Mouse (Mus musculus) liver, embryonic 16.5 days (tissue): ENCODE data around the gene Larp6. TPM values are rescaled to one million over a fixed set of nuclear protein-coding genes. Genes with fewer than 3 reads are reported as not detected.

ENCODE experiments used
- ATAC-seq: fragments of 200-750 bp; cut with Nextera tagmentation; 2 replicates; pipeline ENCODE4 v1.8.0; 2017; ENCODE audit warnings: low read depth, mild to moderate bottlenecking, moderate number of reproducible peaks, moderate library complexity
- H3K27ac ChIP-seq: fragments of 300-500 bp; sonication (generic); 2 replicates; pipeline ENCODE4 v1.5.1; 2014; ENCODE audit warnings: mild to moderate bottlenecking, low read length
- H3K27me3 ChIP-seq: fragments of 300-500 bp; sonication (generic); 2 replicates; pipeline ENCODE4 v1.6.1; 2014; ENCODE audit warnings: low read depth, low read length, mixed read lengths; ENCODE audit not compliant: control insufficient read depth, insufficient read depth
- H3K36me3 ChIP-seq: fragments of 300-500 bp; sonication (generic); 2 replicates; pipeline ENCODE4 v1.6.1; 2014; ENCODE audit warnings: mild to moderate bottlenecking; ENCODE audit not compliant: control insufficient read depth, insufficient read depth
- H3K4me1 ChIP-seq: fragments of 300-500 bp; sonication (generic); 2 replicates; pipeline ENCODE4 v1.6.1; 2014; ENCODE audit warnings: low read depth, low read length, mixed read lengths; ENCODE audit not compliant: control insufficient read depth
- H3K4me2 ChIP-seq: fragments of 300-500 bp; sonication (generic); 2 replicates; pipeline ENCODE4 v1.6.1; 2014; ENCODE audit warnings: low read depth, low read length, mixed read lengths
- H3K4me3 ChIP-seq: fragments of 300-500 bp; sonication (generic); 2 replicates; pipeline ENCODE4 v1.5.1; 2014; ENCODE audit warnings: low read depth, mild to moderate bottlenecking, low read length
- H3K9ac ChIP-seq: fragments of 300-500 bp; sonication (generic); 2 replicates; pipeline ENCODE4 v1.6.1; 2014; ENCODE audit warnings: low read depth, low read length
- H3K9me3 ChIP-seq: fragments of 300-500 bp; sonication (generic); replicated peaks from 2 replicates; pipeline ENCODE4 v1.6.1; 2016; ENCODE audit warnings: low read length; ENCODE audit not compliant: control insufficient read depth
- WGBS: fragments of 180-500 bp; shearing (Covaris S2); extraction: QIAGEN DNeasy Blood & Tissue Kit; methylation state at CpG from one replicate; pipeline ENCODE4 v1.1.7; 2014; ENCODE audit not compliant: insufficient replicate concordance; 5-methylcytosine and 5-hydroxymethylcytosine counted together
- polyA plus RNA-seq: library from polyadenylated mRNA; unstranded; fragments of >200 nt; fragmentation: Nextera tagmentation; extraction: Ambion mirVana; gene quantifications from 2 replicates; pipeline ENCODE4 v1.2.1, GENCODE M21; 2015

The Larp6 gene
- polyA plus RNA-seq, 1 experiment from 2014 or later, result 0.05 TPM

GRCm38 (mm10) chr9:60759436-60760007, 46.7 kb downstream of the Larp6 start:
- no peak overlapping the region for H3K9ac ChIP-seq
- H3K9me3 ChIP-seq, result no peaks in the 10 kb centered on the region
- no peaks in the 10 kb centered on the region for H3K4me1 ChIP-seq
- ATAC-seq, result no peak
- no peaks in the 10 kb centered on the region for H3K36me3 ChIP-seq
- no peak overlapping the region for H3K27ac ChIP-seq
- 52% methylated on average over 10 of the region's 10 CpGs for WGBS
- H3K4me2 ChIP-seq, result no peak overlapping the region
- no peak overlapping the region for H3K4me3 ChIP-seq
- H3K27me3 ChIP-seq, result no peaks in the 10 kb centered on the region

- Histone ChIP-seq H3K4me1 (no peaks in the 10 kb centered on the region), H3K9ac (no peak overlapping the region), H3K27ac (no peak overlapping the region), H3K9me3 (no peaks in the 10 kb centered on the region), H3K36me3 (no peaks in the 10 kb centered on the region), H3K27me3 (no peaks in the 10 kb centered on the region), H3K4me2 (no peak overlapping the region), H3K4me3 (no peak overlapping the region)
- ATAC-seq, result no peak
- WGBS, result 16% methylated on average over 2 of the region's 2 CpGs
These were observed 52.4 kb downstream of the Larp6 start for GRCm38 (mm10) chr9:60765181-60765580.

- no peak for ATAC-seq
- WGBS, result 72% methylated on average over 9 of the region's 9 CpGs
- H3K4me3 ChIP-seq, result no peak overlapping the region
These were observed 55.6 kb downstream of the Larp6 start for GRCm38 (mm10) chr9:60768393-60768792.

GRCm38 (mm10) chr9:60769711-60770111, 56.9 kb downstream of the Larp6 start:
- WGBS, result 20% methylated on average over 6 of the region's 6 CpGs
- ATAC-seq, result no peak
- no peak overlapping the region for H3K4me3 ChIP-seq

More at GRCm38 (mm10) chr9:60768393-60768792, 55.6 kb downstream of the Larp6 start:
- no peaks in the 10 kb centered on the region for H3K4me1 ChIP-seq
- no peaks in the 10 kb centered on the region for H3K9me3 ChIP-seq
- H3K36me3 ChIP-seq, result no peaks in the 10 kb centered on the region
- H3K4me2 ChIP-seq, result no peak overlapping the region
- no peak overlapping the region for H3K9ac ChIP-seq
- no peaks in the 10 kb centered on the region for H3K27me3 ChIP-seq
- H3K27ac ChIP-seq, result no peak overlapping the region

GRCm38 (mm10) chr9:60773713-60774112, 60.9 kb downstream of the Larp6 start:
- no peaks in the 10 kb centered on the region for H3K4me1 ChIP-seq
- H3K36me3 ChIP-seq, result no peaks in the 10 kb centered on the region
- ATAC-seq, result no peak
- no peaks in the 10 kb centered on the region for H3K27me3 ChIP-seq
- no peak overlapping the region for H3K4me3 ChIP-seq
- 45% methylated on average over 2 of the region's 2 CpGs for WGBS
- H3K27ac ChIP-seq, result no peak overlapping the region
- no peak overlapping the region for H3K4me2 ChIP-seq
- H3K9ac ChIP-seq, result no peak overlapping the region
- H3K9me3 ChIP-seq, result no peaks in the 10 kb centered on the region

More at GRCm38 (mm10) chr9:60769711-60770111, 56.9 kb downstream of the Larp6 start:
- Histone ChIP-seq H3K9ac (no peak overlapping the region), H3K4me2 (no peak overlapping the region), H3K4me1 (no peaks in the 10 kb centered on the region), H3K9me3 (no peaks in the 10 kb centered on the region), H3K36me3 (no peaks in the 10 kb centered on the region), H3K27me3 (no peaks in the 10 kb centered on the region), H3K27ac (no peak overlapping the region)

- H3K9me3 ChIP-seq, result no peaks in the 10 kb centered on the region
- ATAC-seq, result no peak
- H3K9ac ChIP-seq, result no peak overlapping the region
These were observed 64.1 kb downstream of the Larp6 start for GRCm38 (mm10) chr9:60776899-60777298.

GRCm38 (mm10) chr9:60782057-60782789, 69.4 kb downstream of the Larp6 start:
- Histone ChIP-seq H3K9me3 (no peaks in the 10 kb centered on the region), H3K27me3 (no peaks in the 10 kb centered on the region), H3K4me3 (no peak overlapping the region), H3K9ac (no peak overlapping the region), H3K4me2 (no peak overlapping the region), H3K27ac (no peak overlapping the region), H3K4me1 (no peaks in the 10 kb centered on the region), H3K36me3 (no peaks in the 10 kb centered on the region)
- WGBS, result 65% methylated on average over 9 of the region's 9 CpGs
- no peak for ATAC-seq

More at GRCm38 (mm10) chr9:60776899-60777298, 64.1 kb downstream of the Larp6 start:
- 61% methylated on average over 9 of the region's 9 CpGs for WGBS
- Histone ChIP-seq H3K4me3 (no peak overlapping the region), H3K36me3 (no peaks in the 10 kb centered on the region), H3K27me3 (no peaks in the 10 kb centered on the region), H3K27ac (no peak overlapping the region), H3K4me1 (no peaks in the 10 kb centered on the region), H3K4me2 (no peak overlapping the region)

- ATAC-seq, result no peak
- WGBS, result 58% methylated on average over 4 of the region's 4 CpGs
- no peaks in the 10 kb centered on the region for H3K4me1 ChIP-seq
- H3K27ac ChIP-seq, result no peak overlapping the region
- H3K36me3 ChIP-seq, result no peaks in the 10 kb centered on the region
- H3K4me3 ChIP-seq, result no peak overlapping the region
- H3K9me3 ChIP-seq, result no peaks in the 10 kb centered on the region
- no peak overlapping the region for H3K9ac ChIP-seq
- no peaks in the 10 kb centered on the region for H3K27me3 ChIP-seq
- H3K4me2 ChIP-seq, result no peak overlapping the region
These were observed 72.3 kb downstream of the Larp6 start for GRCm38 (mm10) chr9:60785069-60785468.

GRCm38 (mm10) chr9:60787517-60788110, 74.8 kb downstream of the Larp6 start:
- Histone ChIP-seq H3K27ac (no peak overlapping the region), H3K4me3 (no peak overlapping the region), H3K4me1 (no peaks in the 10 kb centered on the region), H3K4me2 (no peak overlapping the region), H3K36me3 (no peaks in the 10 kb centered on the region), H3K9ac (no peak overlapping the region), H3K27me3 (no peaks in the 10 kb centered on the region), H3K9me3 (no peaks in the 10 kb centered on the region)
- ATAC-seq, result no peak
- 17% methylated on average over 2 of the region's 2 CpGs for WGBS
